Mouse (Mus musculus): ENCODE measurements around the gene Olfr430.
"Not testable (repeated sequence)": the region's sequence is repeated elsewhere in the genome, so short reads cannot be mapped to it uniquely, and the experiment has no call there.

The Olfr430 gene

DNA sequence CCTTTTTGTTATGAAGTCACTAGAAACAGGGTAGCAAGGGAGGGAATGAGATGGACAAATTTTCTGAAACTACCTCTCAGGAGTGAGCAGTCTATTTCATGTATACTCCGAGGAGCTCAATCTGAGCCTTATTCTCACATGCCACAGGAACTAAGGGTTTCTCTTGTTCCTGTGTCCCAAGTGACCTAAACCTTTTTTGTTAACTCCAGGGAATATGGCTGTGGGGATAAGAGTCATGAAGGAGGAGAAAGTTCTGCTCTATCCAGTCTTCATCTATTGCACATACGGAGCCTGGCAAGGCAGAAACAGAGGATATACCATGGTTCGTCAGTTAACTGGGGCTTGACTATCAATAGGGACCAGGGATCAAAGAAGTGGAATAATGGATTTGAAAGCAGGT, at the start of gene Olfr430:
Gene Olfr430 (plus strand): TSS at position 301 of the 400 bp plus-strand sequence.
- DNase-seq = no peak

DNA sequence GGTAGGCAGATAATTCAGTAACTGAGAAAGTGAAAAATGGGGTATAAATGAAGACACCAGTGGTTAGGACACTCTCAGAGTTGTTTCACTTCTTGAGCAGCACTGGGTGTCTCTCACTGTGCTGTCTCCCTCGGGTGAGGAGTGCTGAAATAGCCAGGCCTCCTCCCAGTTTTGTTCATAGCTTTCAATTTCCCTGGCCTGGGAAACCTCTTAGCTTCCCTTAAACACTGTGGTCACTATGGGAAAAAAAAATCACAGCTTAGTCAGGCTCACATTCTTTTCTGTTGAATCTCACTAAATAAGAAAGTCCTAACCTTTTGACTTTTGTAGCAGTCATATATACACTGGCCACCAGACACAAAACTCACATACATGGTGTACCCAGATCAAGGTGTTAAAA, 34.7 kb upstream of the Olfr430 start, which contains the start of gene Ifi205:
Gene Ifi205 (minus strand): TSS at position 113 of the 400 bp plus-strand sequence.
- DNase-seq = no peak

GRCm38 (mm10) chr1:174035841-174036240, 30.6 kb upstream of the Olfr430 start:
- DNase-seq = no peak

GRCm38 (mm10) chr1:174038480-174038879, 27.9 kb upstream of the Olfr430 start:
- no peak for DNase-seq

DNA sequence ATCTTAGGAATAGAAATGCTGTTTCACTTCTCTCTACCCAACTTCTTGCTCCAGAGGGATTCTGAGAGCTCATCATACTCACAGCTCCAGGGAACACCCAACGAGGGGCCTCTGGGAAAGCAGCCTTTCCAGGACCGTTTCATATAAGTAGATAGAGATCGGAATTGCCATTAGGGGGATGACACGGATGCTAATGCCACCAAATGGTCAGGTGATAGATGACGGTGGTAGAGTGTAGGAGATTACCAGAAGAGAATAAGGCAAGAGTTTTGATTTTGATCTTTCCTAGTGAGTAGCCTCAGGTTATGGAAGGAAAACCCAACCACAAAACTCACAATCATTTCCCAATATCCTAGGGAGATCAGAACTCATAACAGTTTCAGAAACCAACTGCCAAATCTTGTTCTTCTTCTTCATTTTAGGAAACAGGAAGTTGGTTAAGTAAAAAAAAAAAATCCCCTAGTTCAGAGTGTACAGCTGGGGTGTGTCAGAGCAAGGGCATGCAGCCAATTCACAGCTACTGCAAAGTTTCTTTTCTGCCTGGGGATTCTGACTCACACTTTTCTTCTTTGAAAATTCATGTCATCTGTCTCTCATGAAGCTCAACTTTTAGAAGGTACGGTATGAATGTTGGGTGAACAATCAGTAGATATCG, 25.8 kb upstream of the Olfr430 start, which contains the start of gene Olfr433:
Gene Olfr433 (plus strand): TSS at position 183 of the 655 bp plus-strand sequence.
- DNase-seq = peak; percentile 89

DNA sequence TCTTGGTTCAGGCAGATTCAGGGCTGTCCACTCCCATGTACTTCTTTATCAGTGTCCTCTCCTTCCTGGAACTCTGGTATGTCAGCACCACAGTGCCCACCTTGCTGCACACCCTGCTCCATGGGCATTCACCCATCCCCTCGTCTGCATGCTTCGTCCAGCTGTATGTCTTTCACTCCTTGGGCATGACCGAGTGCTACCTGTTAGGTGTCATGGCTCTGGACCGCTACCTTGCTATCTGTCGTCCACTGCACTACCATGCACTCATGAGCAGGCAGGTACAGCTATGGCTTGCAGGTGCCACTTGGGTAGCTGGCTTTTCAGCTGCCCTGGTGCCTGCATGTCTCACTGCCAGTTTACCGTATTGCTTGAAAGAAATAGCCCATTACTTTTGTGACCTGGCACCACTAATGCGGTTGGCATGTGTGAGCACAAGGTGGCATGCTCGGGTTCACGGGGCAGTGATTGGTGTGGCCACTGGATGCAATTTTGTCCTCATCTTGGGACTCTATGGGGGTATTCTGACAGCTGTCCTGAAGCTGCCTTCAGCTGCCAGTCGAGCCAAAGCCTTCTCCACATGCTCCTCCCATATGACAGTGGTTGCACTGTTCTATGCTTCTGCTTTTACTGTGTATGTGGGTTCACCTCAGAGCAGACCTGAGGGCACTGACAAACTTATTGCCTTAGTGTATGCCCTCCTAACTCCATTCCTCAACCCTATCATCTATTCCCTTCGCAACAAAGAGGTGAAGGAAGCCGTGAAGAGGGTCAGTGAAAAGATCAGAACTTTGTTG, 24.1 kb upstream of the Olfr430 start:
- DNase-seq = not testable (repeated sequence)

- no peak for DNase-seq
Observed at GRCm38 (mm10) chr1:174044431-174044830, 22.0 kb upstream of the Olfr430 start.

DNA sequence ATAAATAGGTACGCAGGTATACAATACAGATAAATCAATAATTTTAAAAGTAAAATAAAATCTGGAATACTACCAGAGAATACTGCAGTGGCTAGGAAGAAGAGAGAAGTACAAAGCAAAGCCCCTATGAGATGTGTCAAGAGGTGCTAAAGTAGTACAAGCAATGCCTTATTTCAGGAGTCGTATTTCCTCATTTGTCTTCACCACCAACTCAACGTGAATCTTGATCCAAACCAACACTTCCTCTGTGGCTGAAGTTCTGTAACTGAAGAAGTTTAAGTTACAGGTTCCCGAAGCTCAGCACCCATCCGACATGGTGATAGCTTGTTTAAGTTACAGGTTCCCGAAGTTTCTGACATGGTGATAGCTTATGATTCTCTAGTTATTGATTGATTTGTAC, 18.2 kb upstream of the Olfr430 start:
- DNase-seq = not testable (repeated sequence)

DNA sequence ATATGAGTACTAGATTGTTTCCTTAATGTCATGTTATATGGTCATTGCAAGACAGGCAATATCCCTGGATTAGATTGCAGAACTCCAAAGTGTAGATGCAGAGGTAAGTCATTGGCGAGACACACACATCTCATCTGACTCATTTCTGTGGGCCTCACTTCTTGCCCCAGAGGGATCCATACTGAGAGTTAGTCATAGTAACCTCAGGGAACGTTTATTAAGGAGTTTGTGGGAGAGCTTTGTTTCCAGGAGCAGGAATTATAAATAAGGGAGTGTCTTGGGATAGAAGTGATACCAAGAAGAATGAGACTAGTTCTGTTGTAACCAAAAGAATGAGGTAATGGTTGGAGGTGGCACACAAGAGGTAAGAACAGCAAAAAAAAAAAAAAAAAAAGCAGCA, 17.5 kb upstream of the Olfr430 start, which contains the start of gene Olfr432:
Gene Olfr432 (plus strand): TSS at position 313 of the 400 bp plus-strand sequence.
- DNase-seq = no peak

- not testable (repeated sequence) for DNase-seq
Observed at GRCm38 (mm10) chr1:174049357-174049756, 17.0 kb upstream of the Olfr430 start.

- no peak for DNase-seq
Observed at GRCm38 (mm10) chr1:174050532-174050931, 15.9 kb upstream of the Olfr430 start.

DNA sequence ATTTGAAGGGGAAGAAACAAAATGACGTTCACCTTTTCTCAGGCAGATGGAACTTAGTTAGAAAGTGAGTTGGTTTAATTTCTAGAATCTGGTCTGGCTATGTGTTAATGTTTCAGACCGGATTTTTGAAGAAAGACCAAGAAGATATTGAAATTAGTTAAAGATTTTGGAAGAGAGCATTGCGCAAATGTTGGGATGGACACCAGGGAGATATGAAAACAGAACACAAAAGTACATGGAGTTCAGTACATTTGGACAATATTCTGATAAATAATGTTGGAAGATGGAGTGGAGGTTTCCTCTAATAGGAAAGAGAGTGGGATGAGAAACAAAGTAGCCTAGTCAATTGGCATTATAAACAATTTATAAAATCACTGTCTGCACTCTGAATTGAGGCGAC, 14.9 kb upstream of the Olfr430 start:
- DNase-seq = no peak

DNA sequence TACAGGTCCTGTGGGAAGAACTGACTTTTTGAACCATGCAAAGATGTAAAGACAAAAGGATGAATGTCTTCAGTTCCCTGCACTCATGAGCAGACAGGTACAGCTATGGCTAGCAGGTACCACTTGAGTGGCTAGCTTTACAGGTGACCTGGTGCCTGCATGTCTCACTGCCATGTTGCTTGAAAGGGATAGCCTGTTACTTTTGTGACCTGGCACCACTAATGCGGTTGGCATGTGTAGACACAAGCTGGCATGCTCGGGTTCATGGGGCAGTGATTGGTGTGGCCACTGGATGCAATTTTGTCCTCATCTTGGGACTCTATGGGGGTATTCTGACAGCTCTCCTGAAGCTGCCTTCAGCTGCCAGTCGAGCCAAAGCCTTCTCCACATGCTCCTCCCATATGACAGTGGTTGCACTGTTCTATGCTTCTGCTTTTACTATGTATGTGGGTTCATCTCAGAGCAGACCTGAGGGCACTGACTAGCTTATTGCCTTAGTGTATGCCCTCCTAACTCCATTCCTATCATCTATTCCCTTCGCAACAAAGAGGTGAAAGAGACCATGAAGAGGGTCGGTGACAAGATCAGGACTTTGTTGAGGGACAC, 14.4 kb upstream of the Olfr430 start:
- DNase-seq = no peak

- DNase-seq = no peak
Observed at GRCm38 (mm10) chr1:174052981-174053380, 13.4 kb upstream of the Olfr430 start.

DNA sequence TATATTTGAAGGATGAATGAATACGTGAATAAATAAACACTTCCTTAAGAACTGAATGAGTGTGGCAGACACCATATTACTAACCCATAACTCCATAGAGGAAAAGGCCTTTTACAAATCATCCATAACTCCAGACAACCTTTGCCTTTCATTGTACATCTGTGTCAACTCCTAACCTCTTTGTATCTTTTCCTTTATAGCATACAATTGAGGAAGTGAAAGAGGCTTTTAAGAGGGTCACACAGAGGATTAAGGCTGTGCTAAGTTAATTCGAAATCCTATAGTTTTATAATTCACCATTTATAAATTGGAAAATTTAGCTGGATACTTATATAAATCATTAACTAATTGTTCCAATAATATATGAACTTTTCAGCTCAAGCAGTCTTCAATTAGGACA, 11.2 kb upstream of the Olfr430 start:
- no peak for DNase-seq

- DNase-seq = no peak
Observed at GRCm38 (mm10) chr1:174084031-174084430, 17.6 kb downstream of the Olfr430 start, which contains the start of gene Olfr429. Gene Olfr429, plus strand, starts transcription at chr1:174084331.

DNA sequence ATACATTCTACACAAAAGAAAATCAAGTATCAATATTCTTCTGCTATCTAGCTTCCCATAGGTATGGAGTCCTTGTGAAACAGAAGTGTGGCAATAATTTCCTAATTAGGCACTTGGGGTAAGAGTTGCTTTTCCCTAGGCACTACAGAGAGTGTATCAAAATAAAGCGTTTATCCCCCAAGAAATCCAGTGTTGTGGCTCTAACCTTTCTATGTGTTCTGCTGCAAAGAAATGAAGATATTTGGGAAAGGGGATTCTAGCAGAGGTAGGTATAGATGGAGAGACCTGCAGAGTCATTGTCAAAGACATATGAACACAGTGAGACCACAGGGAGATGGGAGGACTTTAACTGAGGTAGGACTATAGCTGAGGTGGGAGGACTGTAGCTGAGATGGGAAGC, 30.2 kb downstream of the Olfr430 start, which contains the start of gene Olfr427:
Gene Olfr427 (plus strand): TSS at position 301 of the 400 bp plus-strand sequence.
- no peak for DNase-seq

DNA sequence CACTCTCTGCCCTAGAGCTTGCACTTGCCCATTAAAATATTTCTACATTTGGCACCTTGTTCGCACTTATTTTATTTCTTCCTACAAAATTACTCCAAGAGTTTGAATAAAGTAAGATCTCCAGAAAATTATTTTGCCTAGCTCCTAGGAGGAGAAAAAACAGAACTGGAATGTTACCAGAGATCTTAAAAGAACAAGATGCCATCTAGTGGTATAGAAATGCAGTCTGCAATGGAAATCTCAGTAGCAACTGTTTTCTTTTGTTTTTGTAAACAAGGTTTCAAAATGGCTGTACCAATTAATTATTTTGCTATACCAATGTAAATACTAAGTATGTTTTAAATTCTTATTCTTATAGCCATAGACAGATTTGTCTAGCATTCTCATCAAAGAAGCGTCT, 37.3 kb downstream of the Olfr430 start:
- no peak for DNase-seq

DNA sequence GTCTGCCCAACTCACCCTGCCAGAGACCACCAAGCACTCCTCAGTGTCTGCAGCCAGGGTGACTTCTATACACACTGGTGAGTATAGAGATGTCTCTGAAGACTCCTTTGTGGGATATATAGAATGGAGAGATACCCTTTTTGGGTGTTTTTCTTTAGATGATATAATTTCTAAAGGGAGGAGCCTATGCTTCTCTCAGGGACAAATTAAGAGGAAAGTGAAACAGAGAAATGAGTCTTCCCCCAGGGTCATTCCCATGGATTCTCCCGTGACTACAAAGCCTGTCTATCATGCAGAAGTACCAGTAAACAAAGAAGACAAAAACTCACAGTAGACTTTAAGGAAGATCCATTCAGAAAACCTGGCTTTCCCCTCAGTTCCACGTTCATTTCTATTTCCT, 54.7 kb downstream of the Olfr430 start, which contains the start of gene Olfr231:
Gene Olfr231 (minus strand): TSS at position 101 of the 400 bp plus-strand sequence.
- DNase-seq = no peak
